Mouse (Mus musculus) kidney, adult 2 months (tissue): ENCODE results near the gene Col1a1.

Experiments used
- CTCF ChIP-seq: fragments of 200-500 bp; conservative IDR thresholded peaks from 2 replicates; pipeline ENCODE4 v1.5.1; 2011; ENCODE audit warnings: low read depth, mild to moderate bottlenecking, control low read depth, low read length, moderate library complexity, mixed read lengths; ENCODE audit not compliant: insufficient read depth, insufficient read length
- POLR2A ChIP-seq: fragments of 200-500 bp; IDR thresholded peaks from one replicate; pipeline ENCODE4 v1.6.1; 2011; ENCODE audit warnings: low read depth, low read length, control low read depth

- no peak for TF ChIP-seq CTCF
- no peak for TF ChIP-seq POLR2A
Measured at GRCm38 (mm10) chr11:94952169-94952568, 16.1 kb downstream of the Col1a1 start.
